Mouse (Mus musculus) ovary, postnatal 10 days (tissue): ENCODE results near the gene Creb3l1.

Source experiments
- DNase-seq: peaks from one replicate; pipeline ENCODE4 v3.0.0; 2022; ENCODE audit warnings: low spot score

Creb3l1 gene

GRCm38 (mm10) chr2:92024274-92024672, at the start of gene Creb3l1:
TSS of gene Creb3l1 (minus strand) at chr2:92024502.
- DNase-seq, result peak; percentile 57

- no peak for DNase-seq
Measured at GRCm38 (mm10) chr2:92071143-92071542, 46.8 kb upstream of the Creb3l1 start.

GRCm38 (mm10) chr2:92069630-92070029, 45.3 kb upstream of the Creb3l1 start:
- DNase-seq, result no peak

GRCm38 (mm10) chr2:92067600-92067999, 43.3 kb upstream of the Creb3l1 start:
- DNase-seq, result no peak

- DNase-seq, result no peak
Measured at GRCm38 (mm10) chr2:92066899-92067298, 42.6 kb upstream of the Creb3l1 start.

- DNase-seq, result no peak
Measured at GRCm38 (mm10) chr2:92065938-92066337, 41.6 kb upstream of the Creb3l1 start.

- DNase-seq, result no peak
Measured at GRCm38 (mm10) chr2:92065269-92065888, 41.1 kb upstream of the Creb3l1 start.

- no peak for DNase-seq
Measured at GRCm38 (mm10) chr2:92063106-92063505, 38.8 kb upstream of the Creb3l1 start.

- DNase-seq, result no peak
Measured at GRCm38 (mm10) chr2:92061337-92061736, 37.0 kb upstream of the Creb3l1 start.

- no peak for DNase-seq
Measured at GRCm38 (mm10) chr2:92060291-92060690, 36.0 kb upstream of the Creb3l1 start.

- peak; percentile 21 for DNase-seq
Measured at GRCm38 (mm10) chr2:92059481-92060220, 35.3 kb upstream of the Creb3l1 start.

- DNase-seq, result no peak
Measured at GRCm38 (mm10) chr2:92058936-92059335, 34.6 kb upstream of the Creb3l1 start.

- peak; percentile 89 for DNase-seq
Measured at GRCm38 (mm10) chr2:92058469-92058868, 34.2 kb upstream of the Creb3l1 start.

GRCm38 (mm10) chr2:92056760-92057159, 32.5 kb upstream of the Creb3l1 start:
- DNase-seq, result no peak

- DNase-seq, result peak; percentile 42
Measured at GRCm38 (mm10) chr2:92055831-92056236, 31.5 kb upstream of the Creb3l1 start.

- peak; percentile 80 for DNase-seq
Measured at GRCm38 (mm10) chr2:92055101-92055813, 31.0 kb upstream of the Creb3l1 start.

GRCm38 (mm10) chr2:92052754-92053153, 28.5 kb upstream of the Creb3l1 start:
- DNase-seq, result no peak

- no peak for DNase-seq
Measured at GRCm38 (mm10) chr2:92052188-92052587, 27.9 kb upstream of the Creb3l1 start.

GRCm38 (mm10) chr2:92048034-92048690, 23.9 kb upstream of the Creb3l1 start:
- DNase-seq, result no peak

GRCm38 (mm10) chr2:92047601-92048000, 23.3 kb upstream of the Creb3l1 start:
- no peak for DNase-seq

GRCm38 (mm10) chr2:92043285-92043684, 19.0 kb upstream of the Creb3l1 start:
- DNase-seq, result no peak

GRCm38 (mm10) chr2:92041538-92041937, 17.2 kb upstream of the Creb3l1 start:
- DNase-seq, result no peak
